Mouse (Mus musculus) G1E (cell line): ENCODE data around the gene Gm7247.

ENCODE experiments used
- CTCF ChIP-seq: IDR thresholded peaks from 2 replicates; pipeline ENCODE4 v1.5.1; 2012; ENCODE audit warnings: low read depth, low read length, inconsistent platforms, mixed read lengths
- GATA1 ChIP-seq: IDR thresholded peaks from 2 replicates; pipeline ENCODE4 v1.6.1; 2012; ENCODE audit warnings: borderline replicate concordance, low read length, inconsistent platforms, mixed read lengths
- POLR2AphosphoS5 ChIP-seq: IDR thresholded peaks from 2 replicates; pipeline ENCODE4 v1.6.1; 2012; ENCODE audit warnings: low read depth, low read length, inconsistent platforms; ENCODE audit not compliant: insufficient replicate concordance
- TAL1 ChIP-seq: conservative IDR thresholded peaks from 2 replicates; pipeline ENCODE4 v1.6.1; 2012; ENCODE audit warnings: low read depth, low read length, inconsistent platforms, mixed read lengths

- TF ChIP-seq CTCF (no peak), POLR2AphosphoS5 (no peak), GATA1 (no peak), TAL1 (no peak)
Observed at GRCm38 (mm10) chr14:51482051-51482715, 120.6 kb downstream of the Gm7247 start.
